Mouse (Mus musculus): Measurements from ENCODE around the gene Sst.

DNA sequence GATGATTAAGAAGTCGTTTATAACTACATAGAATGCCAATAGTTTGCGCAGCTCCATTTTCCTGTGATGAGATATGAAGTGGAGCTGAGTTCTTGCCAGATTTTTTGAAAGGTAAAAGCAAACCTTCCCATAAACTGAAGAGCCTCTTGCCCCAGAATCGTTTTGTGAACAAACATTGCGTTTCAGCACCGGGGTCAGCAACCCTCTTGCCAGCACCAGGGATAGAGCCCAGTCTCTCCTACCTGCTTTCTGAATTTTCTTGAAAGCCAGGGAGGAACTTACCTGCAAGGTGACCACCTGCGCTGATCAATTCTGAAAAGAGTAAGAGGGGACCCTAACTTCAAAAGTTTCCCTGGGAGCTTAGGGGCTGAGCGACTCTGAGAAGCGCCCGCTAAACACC lies 607 bp downstream of the Sst start:
- no peak for TF ChIP-seq POLR2A (IDR thresholded peaks at IDR 0.05; ENCODE audit: insufficient read depth, low read depth, low read length)
- TF ChIP-seq CTCF (IDR thresholded peaks at IDR 0.05; ENCODE audit: insufficient read depth, low read depth, low read length) = no peak

Data from olfactory bulb, adult 2 months (tissue).